In the genomic region with DNA sequence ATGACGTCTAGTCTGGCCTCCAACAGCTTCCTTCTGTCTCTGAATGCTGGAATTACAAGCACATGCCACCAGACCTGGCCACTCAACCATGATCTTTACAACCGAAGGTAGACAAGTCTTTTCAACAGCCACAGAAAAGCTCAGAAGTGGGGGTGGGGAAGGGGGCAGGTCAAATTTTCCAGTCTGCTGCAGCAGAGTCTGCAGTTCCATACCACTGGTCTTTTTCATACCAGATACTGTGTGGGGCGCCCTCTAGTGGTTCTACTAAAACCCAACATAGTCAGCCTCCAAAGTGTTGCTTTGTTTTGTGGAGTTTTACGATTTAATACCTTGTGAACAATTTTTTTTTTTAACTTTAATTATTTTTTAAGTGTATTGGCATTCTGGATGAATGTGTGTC, we compare ENCODE assay signal across 8 mouse cellular contexts. TPM values are rescaled to one million over a fixed set of nuclear protein-coding genes. Genes with fewer than 3 reads are reported as not detected.
A peak's percentile ranks its signal among the peaks of the same experiment; 100 is the strongest.
DNase-seq lines count a peak whose midpoint lies in the region; ATAC-seq and TF ChIP-seq lines count a peak whose summit lies in the region.

No protein-coding gene starts in this region.

- ATAC-seq in midbrain, embryonic 15.5 days (replicated peaks), result no peak
- no peak for ATAC-seq in hindbrain, postnatal 0 days
- ATAC-seq in midbrain, embryonic 14.5 days (ENCODE audit: low FRiP score, low TSS enrichment), result no peak

- peak; percentile 82 for TF ChIP-seq CTCF in hindbrain, postnatal 0 days (IDR thresholded peaks at IDR 0.05; ENCODE audit: low read depth)
- TF ChIP-seq CTCF in testis, adult 2 months (IDR thresholded peaks at IDR 0.05; ENCODE audit: control insufficient read depth, insufficient read depth, insufficient replicate concordance, low read depth, low read length), result 0 out of 2 replicates have a peak, but pooled peaks have one; percentile 7

- no peak overlapping the region for H3K4me3 ChIP-seq in midbrain, embryonic 10.5 days
- no peak overlapping the region for H3K4me3 ChIP-seq in midbrain, embryonic 15.5 days
- H3K4me3 ChIP-seq in hindbrain, postnatal 0 days (ENCODE audit: low read length), result no peak overlapping the region
- no peak overlapping the region for H3K4me3 ChIP-seq in midbrain, embryonic 14.5 days (replicated peaks; ENCODE audit: low read depth, low read length)
- H3K4me3 ChIP-seq in testis, adult 2 months (ENCODE audit: control insufficient read depth, low read depth, low read length), result peak overlapping the region; percentile 91

- no peak overlapping the region for H3K9ac ChIP-seq in midbrain, embryonic 15.5 days
- H3K9ac ChIP-seq in hindbrain, postnatal 0 days (replicated peaks; ENCODE audit: low read length), result no peak overlapping the region
- H3K9ac ChIP-seq in midbrain, embryonic 14.5 days (replicated peaks; ENCODE audit: low read length), result no peak overlapping the region

- no peaks in the 10 kb centered on the region for H3K27me3 ChIP-seq in midbrain, embryonic 10.5 days (ENCODE audit: low read depth, poor library complexity, severe bottlenecking)
- H3K27me3 ChIP-seq in midbrain, embryonic 15.5 days (replicated peaks), result no peaks in the 10 kb centered on the region
- H3K27me3 ChIP-seq in hindbrain, postnatal 0 days (ENCODE audit: insufficient read depth, low read length), result no peaks in the 10 kb centered on the region
- no peaks in the 10 kb centered on the region for H3K27me3 ChIP-seq in midbrain, embryonic 14.5 days (ENCODE audit: control insufficient read depth, insufficient read depth, low read length)
- H3K27me3 ChIP-seq in testis, adult 2 months (ENCODE audit: control insufficient read depth, insufficient read depth, low read length), result no peaks in the 10 kb centered on the region

- H3K4me1 ChIP-seq in midbrain, embryonic 10.5 days, result peaks cover 20% of the 10 kb centered on the region
- peaks cover 12% of the 10 kb centered on the region for H3K4me1 ChIP-seq in midbrain, embryonic 15.5 days
- peaks cover 3% of the 10 kb centered on the region; the same call in 1 of the 2 replicates for H3K4me1 ChIP-seq in hindbrain, postnatal 0 days (ENCODE audit: insufficient read depth, low read length)
- H3K4me1 ChIP-seq in midbrain, embryonic 14.5 days (ENCODE audit: control insufficient read depth, insufficient read depth, low read length), result peaks cover 7% of the 10 kb centered on the region
- H3K4me1 ChIP-seq in testis, adult 2 months (ENCODE audit: control insufficient read depth, insufficient read depth, low read length), result peaks cover 3% of the 10 kb centered on the region

- intact Hi-C loops in left cerebral cortex, postnatal 14 days (cut with DNase I), result no loop called here

- 22% methylated on average over 4 of the region's 4 CpGs for WGBS in midbrain, embryonic 10.5 days
- WGBS in midbrain, embryonic 15.5 days, result 12% methylated on average over 4 of the region's 4 CpGs
- WGBS in hindbrain, postnatal 0 days, result 16% methylated on average over 4 of the region's 4 CpGs
- 12% methylated on average over 4 of the region's 4 CpGs for WGBS in midbrain, embryonic 14.5 days

- TF ChIP-seq POLR2A in testis, adult 2 months (IDR thresholded peaks at IDR 0.05; ENCODE audit: control insufficient read depth, low read depth, low read length), result no peak

- H3K9me3 ChIP-seq in midbrain, embryonic 10.5 days (replicated peaks), result no peaks in the 10 kb centered on the region
- no peaks in the 10 kb centered on the region for H3K9me3 ChIP-seq in midbrain, embryonic 15.5 days
- no peaks in the 10 kb centered on the region for H3K9me3 ChIP-seq in hindbrain, postnatal 0 days (ENCODE audit: low read length)
- H3K9me3 ChIP-seq in midbrain, embryonic 14.5 days (ENCODE audit: control insufficient read depth, low read length), result no peaks in the 10 kb centered on the region

- peak; percentile 72 for DNase-seq in midbrain, embryonic 10.5 days (ENCODE audit: low spot score)
- peak; percentile 37 to 40 for DNase-seq in adrenal gland, adult 18-20 months (ENCODE audit: low spot score in 2 of 2)
- DNase-seq in embryo, embryonic 9.5 days (ENCODE audit: extremely low spot score), result peak; percentile 65
- peak; percentile 85 for DNase-seq in hindbrain, postnatal 0 days (ENCODE audit: low spot score)
- peak; percentile 69 to 70 for DNase-seq in left cerebral cortex, postnatal 14 days (ENCODE audit: low spot score in 2 of 2)
- DNase-seq in midbrain, embryonic 14.5 days, result peak; percentile 87

- no peak overlapping the region for H3K27ac ChIP-seq in midbrain, embryonic 10.5 days (replicated peaks)
- no peak overlapping the region for H3K27ac ChIP-seq in midbrain, embryonic 15.5 days
- no peak overlapping the region for H3K27ac ChIP-seq in hindbrain, postnatal 0 days
- no peak overlapping the region for H3K27ac ChIP-seq in midbrain, embryonic 14.5 days (replicated peaks; ENCODE audit: low read depth, low read length)
- peak overlapping the region; percentile 88 for H3K27ac ChIP-seq in testis, adult 2 months (ENCODE audit: control insufficient read depth, insufficient read depth, low read depth, low read length)

- H3K36me3 ChIP-seq in midbrain, embryonic 10.5 days, result peaks cover 35% of the 10 kb centered on the region
- no peaks in the 10 kb centered on the region for H3K36me3 ChIP-seq in midbrain, embryonic 15.5 days (replicated peaks)
- 0 out of 2 replicates have a peak, but pooled peaks cover 3% of the 10 kb centered on the region for H3K36me3 ChIP-seq in hindbrain, postnatal 0 days (ENCODE audit: insufficient read depth, low read length)
- peaks cover 8% of the 10 kb centered on the region for H3K36me3 ChIP-seq in midbrain, embryonic 14.5 days (ENCODE audit: control insufficient read depth, insufficient read depth, low read length)
- H3K36me3 ChIP-seq in testis, adult 2 months (ENCODE audit: control insufficient read depth, insufficient read depth, low read length), result peaks cover 8% of the 10 kb centered on the region

- no peak overlapping the region for H3K4me2 ChIP-seq in midbrain, embryonic 15.5 days
- H3K4me2 ChIP-seq in hindbrain, postnatal 0 days (ENCODE audit: low read depth, low read length), result no peak overlapping the region
- H3K4me2 ChIP-seq in midbrain, embryonic 14.5 days (ENCODE audit: low read length), result no peak overlapping the region

RNA-seq across cellular contexts. Expression of a gene that starts 1.4 kb away (rescaled TPM):
- 2.8 and 3.6 TPM in 2 replicates for polyA plus RNA-seq in midbrain, embryonic 10.5 days (2016; fragmentation: Nextera tagmentation; extraction: Ambion mirVana)
- polyA plus RNA-seq in midbrain, embryonic 15.5 days (2015; fragmentation: Nextera tagmentation; extraction: Ambion mirVana), result 8.8 and 9.1 TPM in 2 replicates
- total RNA-seq in adrenal gland, adult 18-20 months (2021), result 1 to 10 TPM; 1.4 to 1.5 TPM
- total RNA-seq in hindbrain, postnatal 0 days (2014; rRNA removed), result 5.2 and 7.0 TPM in 2 replicates
- polyA plus RNA-seq in hindbrain, postnatal 0 days (2015; fragmentation: Nextera tagmentation; extraction: Ambion mirVana), result 5.7 and 5.8 TPM in 2 replicates
- 10 to 100 TPM; 13.8 to 14.7 TPM for total RNA-seq in left cerebral cortex, postnatal 14 days (2021)
- 5.6 and 6.3 TPM in 2 replicates for polyA plus RNA-seq in midbrain, embryonic 14.5 days (2014; fragmentation: Nextera tagmentation; extraction: Ambion mirVana)
- polyA plus RNA-seq in testis, adult 2 months (2012; rRNA removed), result 176 and 190 TPM in 2 replicates

RNA-seq across cellular contexts. Expression of a gene that starts 13.2 kb away (rescaled TPM):
- 171 and 194 TPM in 2 replicates for polyA plus RNA-seq in midbrain, embryonic 10.5 days (2016; fragmentation: Nextera tagmentation; extraction: Ambion mirVana)
- polyA plus RNA-seq in midbrain, embryonic 15.5 days (2015; fragmentation: Nextera tagmentation; extraction: Ambion mirVana), result 66.3 and 76.9 TPM in 2 replicates
- total RNA-seq in adrenal gland, adult 18-20 months (2021), result 100 to 1,000 TPM; 140 to 168 TPM
- 41.0 and 44.6 TPM in 2 replicates for total RNA-seq in hindbrain, postnatal 0 days (2014; rRNA removed)
- 128 and 131 TPM in 2 replicates for polyA plus RNA-seq in hindbrain, postnatal 0 days (2015; fragmentation: Nextera tagmentation; extraction: Ambion mirVana)
- total RNA-seq in left cerebral cortex, postnatal 14 days (2021), result 10 to 100 TPM; 37.6 to 41.1 TPM
- polyA plus RNA-seq in midbrain, embryonic 14.5 days (2014; fragmentation: Nextera tagmentation; extraction: Ambion mirVana), result 82.2 and 87.5 TPM in 2 replicates
- polyA plus RNA-seq in testis, adult 2 months (2012; rRNA removed), result 7.3 and 7.6 TPM in 2 replicates

RNA-seq across cellular contexts. Expression of a gene that starts 36.9 kb away (rescaled TPM):
- 12.6 and 15.3 TPM in 2 replicates for polyA plus RNA-seq in midbrain, embryonic 10.5 days (2016; fragmentation: Nextera tagmentation; extraction: Ambion mirVana)
- 22.2 and 22.3 TPM in 2 replicates for polyA plus RNA-seq in midbrain, embryonic 15.5 days (2015; fragmentation: Nextera tagmentation; extraction: Ambion mirVana)
- total RNA-seq in adrenal gland, adult 18-20 months (2021), result 10 to 100 TPM; 24.3 to 25.0 TPM
- 40.7 and 47.3 TPM in 2 replicates for total RNA-seq in hindbrain, postnatal 0 days (2014; rRNA removed)
- 18.3 and 20.8 TPM in 2 replicates for polyA plus RNA-seq in hindbrain, postnatal 0 days (2015; fragmentation: Nextera tagmentation; extraction: Ambion mirVana)
- total RNA-seq in left cerebral cortex, postnatal 14 days (2021), result 10 to 100 TPM; 41.1 to 46.4 TPM
- polyA plus RNA-seq in midbrain, embryonic 14.5 days (2014; fragmentation: Nextera tagmentation; extraction: Ambion mirVana), result 21.2 and 26.3 TPM in 2 replicates
- polyA plus RNA-seq in testis, adult 2 months (2012; rRNA removed), result 35.2 and 37.7 TPM in 2 replicates

RNA-seq across cellular contexts. Expression of a gene that starts 58.6 kb away (rescaled TPM):
- polyA plus RNA-seq in midbrain, embryonic 10.5 days (2016; fragmentation: Nextera tagmentation; extraction: Ambion mirVana), result 61.5 and 71.6 TPM in 2 replicates
- 8.1 and 8.8 TPM in 2 replicates for polyA plus RNA-seq in midbrain, embryonic 15.5 days (2015; fragmentation: Nextera tagmentation; extraction: Ambion mirVana)
- total RNA-seq in adrenal gland, adult 18-20 months (2021), result 1 to 10 TPM; 2.6 to 2.7 TPM
- total RNA-seq in hindbrain, postnatal 0 days (2014; rRNA removed), result 4.3 and 4.7 TPM in 2 replicates
- 8.4 and 9.8 TPM in 2 replicates for polyA plus RNA-seq in hindbrain, postnatal 0 days (2015; fragmentation: Nextera tagmentation; extraction: Ambion mirVana)
- total RNA-seq in left cerebral cortex, postnatal 14 days (2021), result 1 to 10 TPM; 1.6 to 2.7 TPM
- polyA plus RNA-seq in midbrain, embryonic 14.5 days (2014; fragmentation: Nextera tagmentation; extraction: Ambion mirVana), result 7.0 and 11.8 TPM in 2 replicates
- polyA plus RNA-seq in testis, adult 2 months (2012; rRNA removed), result 141 TPM in 2 replicates

RNA-seq across cellular contexts. Expression of a gene that starts 58.9 kb away (rescaled TPM):
- polyA plus RNA-seq in midbrain, embryonic 10.5 days (2016; fragmentation: Nextera tagmentation; extraction: Ambion mirVana), result 74.6 and 81.5 TPM in 2 replicates
- polyA plus RNA-seq in midbrain, embryonic 15.5 days (2015; fragmentation: Nextera tagmentation; extraction: Ambion mirVana), result 26.5 and 28.7 TPM in 2 replicates
- 10 to 100 TPM; 53.0 to 57.0 TPM for total RNA-seq in adrenal gland, adult 18-20 months (2021)
- 12.6 and 16.8 TPM in 2 replicates for total RNA-seq in hindbrain, postnatal 0 days (2014; rRNA removed)
- polyA plus RNA-seq in hindbrain, postnatal 0 days (2015; fragmentation: Nextera tagmentation; extraction: Ambion mirVana), result 36.3 TPM in 2 replicates
- 10 to 100 TPM; 12.9 to 14.8 TPM for total RNA-seq in left cerebral cortex, postnatal 14 days (2021)
- 26.2 and 30.5 TPM in 2 replicates for polyA plus RNA-seq in midbrain, embryonic 14.5 days (2014; fragmentation: Nextera tagmentation; extraction: Ambion mirVana)
- polyA plus RNA-seq in testis, adult 2 months (2012; rRNA removed), result 12.0 and 12.8 TPM in 2 replicates

Comparison
In these comparisons a context has a peak if more than half of its experiments do, and no peak if none do; other contexts are left out.
1. RNA of a gene that starts 1.4 kb away (polyA plus RNA-seq): 176 to 190 TPM in testis, adult 2 months; 8.8 to 9.1 TPM in midbrain, embryonic 15.5 days, 5.7 to 5.8 TPM in hindbrain, postnatal 0 days, 5.6 to 6.3 TPM in midbrain, embryonic 14.5 days and 2.8 to 3.6 TPM in midbrain, embryonic 10.5 days; every median in the first group is over 10 times any median in the second.
2. Peak in every context shown above with its lines, with median percentiles within 50 percentile points of each other: DNase-seq.